Mouse (Mus musculus) C2C12 (cell line): ENCODE measurements around the gene Esrra. TPM values are rescaled to one million over a fixed set of nuclear protein-coding genes. Genes with fewer than 3 reads are reported as not detected.
A peak's percentile ranks its signal among the peaks of the same experiment; 100 is the strongest.

Experiments used
- H3K27me3 ChIP-seq: one replicate; pipeline ENCODE4 v1.6.1; 2011; ENCODE audit not compliant: control insufficient read depth, insufficient read depth, insufficient read length
- H3K36me3 ChIP-seq: one replicate; pipeline ENCODE4 v1.6.1; 2011; ENCODE audit not compliant: control insufficient read depth, insufficient read depth
- H3K4me3 ChIP-seq: one replicate; pipeline ENCODE4 v1.5.1; 2011; ENCODE audit warnings: mild to moderate bottlenecking, control low read depth; ENCODE audit not compliant: poor library complexity, insufficient read depth, severe bottlenecking
- H3K79me2 ChIP-seq: one replicate; pipeline ENCODE4 v1.6.1; 2011; ENCODE audit not compliant: control insufficient read depth, insufficient read depth
- H3K79me3 ChIP-seq: one replicate; pipeline ENCODE4 v1.6.1; 2011; ENCODE audit warnings: low read depth, control low read depth
- H3ac ChIP-seq: one replicate; pipeline ENCODE3; 2011; ENCODE audit warnings: low read depth; ENCODE audit not compliant: control insufficient read depth, insufficient read length
- CEBPB ChIP-seq: IDR thresholded peaks from one replicate; pipeline ENCODE4 v1.6.1; 2011; ENCODE audit warnings: low read depth, mild to moderate bottlenecking, control low read depth, moderate library complexity
- CTCF ChIP-seq: IDR thresholded peaks from one replicate; pipeline ENCODE4 v1.5.1; 2011; ENCODE audit not compliant: control insufficient read depth, insufficient read depth, insufficient read length
- FOSL1 ChIP-seq: IDR thresholded peaks from one replicate; pipeline ENCODE4 v1.8.0; 2011; ENCODE audit warnings: mild to moderate bottlenecking, low read length; ENCODE audit not compliant: poor library complexity, insufficient read depth, severe bottlenecking
- MAX ChIP-seq: IDR thresholded peaks from one replicate; pipeline ENCODE4 v1.6.1; 2011; ENCODE audit warnings: mild to moderate bottlenecking, control low read depth
- MYOD1 ChIP-seq: IDR thresholded peaks from one replicate; pipeline ENCODE4 v1.6.1; 2011; ENCODE audit warnings: low read depth; ENCODE audit not compliant: control insufficient read depth, insufficient read length
- MYOG ChIP-seq: IDR thresholded peaks from one replicate; pipeline ENCODE4 v1.6.1; 2011; ENCODE audit not compliant: control insufficient read depth, insufficient read length; ENCODE audit errors: extremely low read depth
- USF1 ChIP-seq: IDR thresholded peaks from one replicate; pipeline ENCODE4 v1.6.1; 2011; ENCODE audit warnings: low read depth, mild to moderate bottlenecking, control low read depth, moderate library complexity
- polyA plus RNA-seq: library from polyadenylated mRNA; unstranded; fragments of >200 nt; fragmentation: generic; extraction: Trizol; gene quantifications from one replicate; pipeline ENCODE4 v1.2.1, GENCODE M21; 2012; ENCODE audit warnings: missing spikeins

Esrra gene
- polyA plus RNA-seq, 1 experiment, result 43.2 TPM

DNA sequence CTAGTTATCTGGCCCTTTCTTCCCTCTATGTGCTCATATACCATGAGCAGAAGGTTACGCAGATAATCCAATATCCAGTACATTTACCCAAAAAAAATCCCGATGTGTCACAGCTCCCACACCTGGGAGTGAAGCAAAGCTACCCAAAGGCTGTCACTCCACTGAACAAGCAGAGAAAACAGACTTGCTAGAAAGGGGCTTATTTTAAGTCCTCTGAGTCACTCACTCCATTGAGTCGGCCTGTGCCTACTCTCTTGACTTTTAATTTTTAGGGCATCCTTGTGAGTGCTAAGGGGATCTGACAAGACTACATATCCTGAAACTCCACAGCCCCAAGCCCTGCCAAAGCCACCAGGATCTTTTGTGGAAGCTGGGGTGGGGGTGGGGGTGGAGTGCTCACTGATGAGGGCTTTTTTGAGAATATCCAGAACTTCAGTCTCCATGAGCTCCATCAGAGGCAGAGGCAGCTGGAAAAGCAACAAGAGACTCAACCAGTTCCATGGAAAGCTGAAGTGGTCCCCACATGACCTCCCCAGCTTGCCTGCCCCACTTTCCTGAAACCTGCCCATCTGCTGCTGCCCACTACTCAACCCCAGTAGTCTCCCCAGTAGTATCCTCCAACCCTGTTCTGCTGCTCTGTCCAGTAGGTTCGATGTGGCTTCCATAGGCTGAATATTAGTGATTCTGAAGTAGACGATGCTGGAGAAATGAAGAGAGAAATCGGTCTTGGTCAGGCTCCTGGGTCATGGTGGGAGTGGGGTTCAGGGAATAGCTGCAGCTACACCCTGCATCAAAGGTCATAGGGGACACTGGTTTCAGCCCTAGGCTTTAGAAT lies 1.5 kb upstream of the Esrra start:
- Histone ChIP-seq H3K79me3 (peaks cover 4% of the 10 kb centered on the region), H3ac (no peak overlapping the region), H3K79me2 (peaks cover 25% of the 10 kb centered on the region), H3K36me3 (no peaks in the 10 kb centered on the region), H3K4me3 (no peak overlapping the region), H3K27me3 (peaks cover 10% of the 10 kb centered on the region)
- no peak for TF ChIP-seq CEBPB
- no peak for TF ChIP-seq MYOD1
- no peak for TF ChIP-seq CTCF
- TF ChIP-seq MYOG, result no peak
- no peak for TF ChIP-seq USF1
- no peak for TF ChIP-seq FOSL1
- TF ChIP-seq MAX, result no peak

DNA sequence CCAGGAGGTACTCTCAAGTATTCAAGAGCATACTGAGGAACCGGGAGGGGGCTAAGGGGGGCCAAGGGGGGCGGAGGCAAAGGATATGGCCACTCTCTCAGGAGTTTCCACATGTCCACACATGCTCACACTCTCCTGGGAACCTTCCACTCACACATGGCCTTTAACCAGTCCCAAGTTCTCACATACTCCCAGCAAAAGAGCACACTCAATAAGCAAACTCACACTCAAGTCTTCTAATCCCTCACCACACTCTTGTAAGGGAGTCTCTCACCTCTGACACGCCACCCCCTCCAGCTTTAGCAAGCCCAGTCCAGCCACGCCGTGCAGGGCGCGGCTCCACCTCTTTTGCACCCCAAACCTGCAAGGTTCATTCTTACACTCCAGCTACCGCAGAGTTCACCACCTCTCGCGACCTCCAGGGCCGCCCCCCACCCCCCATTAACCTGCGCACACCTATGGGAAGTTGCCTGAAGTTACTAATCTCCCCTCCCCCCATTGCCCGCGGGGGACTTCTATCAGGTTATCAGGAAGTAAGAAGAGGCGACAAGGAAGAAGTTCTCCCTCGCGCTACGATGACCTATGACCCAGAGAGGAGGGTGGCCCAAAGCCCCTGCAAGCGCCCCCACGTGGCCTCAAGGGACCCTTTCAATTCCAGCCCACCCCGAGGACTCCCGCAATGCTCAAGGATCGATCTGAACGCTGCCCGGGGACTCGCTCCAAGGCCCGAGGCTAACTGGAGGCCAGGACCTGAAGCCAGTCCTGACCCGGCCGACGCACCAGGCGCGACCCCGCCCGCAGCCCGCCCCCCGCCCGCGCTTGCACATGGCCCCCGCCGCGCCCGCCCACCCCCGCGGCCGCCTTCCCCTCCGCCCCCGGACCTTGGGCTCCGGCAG lies 624 bp downstream of the Esrra start:
- Histone ChIP-seq H3K36me3 (no peaks in the 10 kb centered on the region), H3K79me2 (peaks cover 31% of the 10 kb centered on the region), H3K79me3 (peaks cover 4% of the 10 kb centered on the region), H3K4me3 (peak overlapping the region; percentile 60), H3K27me3 (no peaks in the 10 kb centered on the region), H3ac (peak overlapping the region; percentile 88)
- TF ChIP-seq MYOD1, result no peak
- no peak for TF ChIP-seq CTCF
- no peak for TF ChIP-seq FOSL1
- TF ChIP-seq USF1, result no peak
- no peak for TF ChIP-seq MYOG
- no peak for TF ChIP-seq CEBPB
- TF ChIP-seq MAX, result no peak

DNA sequence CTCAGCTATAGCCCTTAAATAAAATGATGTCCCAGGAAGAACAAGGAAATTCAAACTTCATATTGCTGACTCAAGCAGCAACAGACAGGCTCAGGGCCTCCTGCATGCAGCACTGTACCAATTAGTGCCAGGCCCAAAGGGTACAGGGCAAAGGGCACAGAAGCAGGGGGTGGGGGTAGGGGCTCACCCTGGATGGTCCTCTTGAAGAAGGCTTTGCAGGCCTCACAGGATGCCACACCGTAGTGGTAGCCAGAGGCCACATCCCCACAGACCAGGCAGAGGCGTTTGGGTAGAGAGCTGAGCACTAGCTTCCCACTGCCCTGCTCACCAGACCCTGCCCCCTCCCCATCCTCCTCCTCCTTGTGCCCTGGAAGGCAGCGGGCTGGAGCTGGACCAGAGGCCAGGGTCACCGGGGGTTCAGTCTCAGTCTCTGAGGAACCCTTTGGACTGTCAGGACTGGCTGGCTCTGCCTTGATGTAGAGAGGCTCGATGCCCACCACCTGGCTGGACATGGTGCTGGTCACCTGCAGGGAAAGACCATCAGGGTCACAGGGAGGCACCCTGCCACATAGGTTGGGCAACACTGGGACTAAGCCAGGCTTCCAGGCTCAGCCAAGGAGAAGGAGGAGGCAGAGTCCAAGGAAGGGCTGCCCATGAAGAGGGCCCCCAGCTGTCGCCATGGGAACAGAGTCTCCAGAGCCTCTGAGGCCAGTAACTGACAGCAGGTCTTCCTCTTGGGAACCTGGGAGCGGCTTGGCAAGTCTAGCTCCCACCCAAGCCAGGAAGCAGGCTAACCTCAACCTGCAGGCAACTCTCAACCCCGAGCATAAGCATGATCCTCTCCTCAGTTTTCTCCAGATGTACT lies 1.5 kb downstream of the Esrra start:
- Histone ChIP-seq H3K79me2 (peaks cover 31% of the 10 kb centered on the region), H3K4me3 (peak overlapping the region; percentile 60), H3K27me3 (no peaks in the 10 kb centered on the region), H3K36me3 (no peaks in the 10 kb centered on the region), H3K79me3 (peaks cover 4% of the 10 kb centered on the region), H3ac (peak overlapping the region; percentile 42)
- TF ChIP-seq CEBPB (no peak), MAX (no peak), CTCF (no peak), USF1 (no peak), MYOG (no peak), FOSL1 (no peak), MYOD1 (no peak)

DNA sequence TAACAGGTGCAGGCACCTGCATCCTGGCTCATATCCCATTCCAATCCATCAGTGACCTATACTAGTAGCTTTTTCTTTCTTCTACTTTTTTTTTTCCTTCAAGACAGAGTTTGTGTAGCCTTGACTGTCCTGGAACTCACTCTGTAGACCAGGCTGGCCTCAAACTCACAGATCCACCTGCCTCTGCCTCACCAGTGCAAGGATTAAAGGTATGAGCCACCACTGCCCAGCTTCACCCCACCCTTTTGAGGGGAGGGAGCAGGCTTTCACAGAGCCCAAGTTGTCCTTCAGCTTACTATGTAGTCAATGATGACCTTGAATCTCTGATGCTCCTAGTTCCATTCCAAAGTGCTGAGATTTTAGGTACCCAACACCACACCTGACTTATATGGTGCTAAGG lies 2.2 kb downstream of the Esrra start:
- Histone ChIP-seq H3K4me3 (peak overlapping the region; percentile 6), H3K27me3 (no peaks in the 10 kb centered on the region), H3K36me3 (no peaks in the 10 kb centered on the region), H3K79me2 (peaks cover 31% of the 10 kb centered on the region), H3ac (no peak overlapping the region), H3K79me3 (peaks cover 4% of the 10 kb centered on the region)
- TF ChIP-seq MYOD1 (no peak), FOSL1 (no peak)

DNA sequence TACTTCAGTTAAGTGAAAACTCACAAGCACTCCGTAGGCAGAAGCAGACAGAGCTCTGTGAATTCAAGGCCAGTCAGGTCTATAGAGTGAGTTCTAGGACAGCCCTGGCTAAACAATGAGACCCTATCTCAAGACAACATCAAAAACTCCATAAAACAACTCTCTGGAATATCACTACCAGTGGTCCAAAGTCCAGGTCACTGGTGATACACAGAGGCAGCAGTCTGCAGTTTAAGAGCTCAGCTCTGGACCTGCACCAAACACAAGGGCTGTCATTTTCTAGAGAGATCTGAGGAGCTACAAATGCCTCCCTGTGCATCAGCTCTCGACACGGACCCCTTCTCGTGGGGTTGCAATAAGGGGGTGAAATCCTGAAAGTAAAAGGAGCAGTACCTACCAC lies 3.3 kb downstream of the Esrra start:
- H3ac ChIP-seq, result no peak overlapping the region
- no peak for TF ChIP-seq MYOG
- no peak for TF ChIP-seq MYOD1
- no peak for TF ChIP-seq CEBPB
- TF ChIP-seq CTCF, result no peak
- no peak for TF ChIP-seq MAX
- no peak for TF ChIP-seq USF1
- TF ChIP-seq FOSL1, result no peak
- H3K79me3 ChIP-seq, result peaks cover 4% of the 10 kb centered on the region

More for the DNA sequence above, 3.3 kb downstream of the Esrra start:
- Histone ChIP-seq H3K4me3 (no peak overlapping the region), H3K27me3 (no peaks in the 10 kb centered on the region), H3K79me2 (peaks cover 31% of the 10 kb centered on the region), H3K36me3 (peaks cover 4% of the 10 kb centered on the region)
